Mouse (Mus musculus): ENCODE results near the gene Pum3. TPM values are rescaled to one million over a fixed set of nuclear protein-coding genes. Genes with fewer than 3 reads are reported as not detected.
A peak's percentile ranks its signal among the peaks of the same experiment; 100 is the strongest.

Gene Pum3
- polyA plus RNA-seq, 1 experiment: 6.9 TPM

DNA sequence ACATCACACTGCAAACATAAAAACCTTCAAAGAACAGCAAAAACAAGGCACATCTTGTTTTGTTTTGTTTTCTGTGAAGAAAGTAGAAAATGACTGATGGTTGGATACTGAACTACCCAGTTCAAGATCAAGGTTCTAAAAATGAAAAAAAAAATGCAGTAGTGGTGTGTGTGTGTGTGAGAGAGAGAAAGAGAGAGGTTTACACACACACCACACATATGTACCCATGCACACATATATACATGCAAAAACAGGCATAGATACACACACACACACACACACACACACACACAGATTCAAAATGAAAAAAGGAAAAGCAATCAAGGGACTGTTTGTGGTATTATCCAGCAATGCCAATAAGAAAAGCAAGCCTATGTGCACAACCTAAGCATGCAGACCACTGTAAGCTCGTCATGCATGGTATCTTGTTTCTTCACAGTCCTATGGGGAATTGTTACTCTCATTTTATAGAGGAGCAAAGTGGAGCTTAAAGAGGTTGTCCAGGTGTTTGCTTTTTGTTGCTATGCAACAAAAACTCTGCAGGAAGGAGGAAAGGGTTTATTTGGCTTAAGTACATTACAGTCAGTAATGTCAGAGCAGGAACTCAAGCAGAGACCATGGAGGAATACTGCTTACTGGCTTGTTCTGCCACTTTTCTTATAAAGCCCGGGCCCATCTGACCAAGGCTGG is 49.8 kb downstream of the Pum3 start:
- TF ChIP-seq CTCF (IDR thresholded peaks at IDR 0.05; ENCODE audit: control insufficient read depth, insufficient read depth, insufficient replicate concordance, low read depth, low read length): no peak
- no peak for TF ChIP-seq POLR2A (IDR thresholded peaks at IDR 0.05; ENCODE audit: control insufficient read depth, low read depth, low read length)
- H3K36me3 ChIP-seq (ENCODE audit: control insufficient read depth, insufficient read depth, low read length): no peaks in the 10 kb centered on the region
- H3K4me3 ChIP-seq (ENCODE audit: control insufficient read depth, low read depth, low read length): no peak overlapping the region
- H3K4me1 ChIP-seq (ENCODE audit: control insufficient read depth, insufficient read depth, low read length): no peaks in the 10 kb centered on the region
- no peaks in the 10 kb centered on the region for H3K27me3 ChIP-seq (ENCODE audit: control insufficient read depth, insufficient read depth, low read length)
- H3K27ac ChIP-seq (ENCODE audit: control insufficient read depth, insufficient read depth, low read depth, low read length): no peak overlapping the region

DNA sequence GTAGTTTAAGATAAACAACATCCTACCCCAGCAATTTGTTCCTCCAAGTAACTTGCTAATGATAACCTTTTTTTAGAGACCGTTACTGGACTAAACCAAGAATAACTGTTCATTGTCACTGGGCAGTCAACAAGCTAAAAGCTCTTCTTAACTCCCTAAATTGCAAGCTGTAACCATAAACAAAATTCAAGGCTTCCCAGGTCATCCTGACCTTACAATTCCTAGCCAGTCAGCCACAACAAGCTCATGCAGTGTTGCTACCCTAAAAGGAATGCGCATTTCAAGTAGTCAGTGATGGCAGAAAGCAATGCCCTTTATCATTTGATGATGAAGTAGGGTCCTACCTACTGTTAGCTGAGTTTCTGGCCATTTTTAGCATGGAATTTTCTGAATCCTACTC is 58.8 kb downstream of the Pum3 start:
- Histone ChIP-seq H3K4me1 (ENCODE audit: control insufficient read depth, insufficient read depth, low read length) (no peaks in the 10 kb centered on the region), H3K27ac (ENCODE audit: control insufficient read depth, insufficient read depth, low read depth, low read length) (no peak overlapping the region), H3K4me3 (ENCODE audit: control insufficient read depth, low read depth, low read length) (no peak overlapping the region), H3K36me3 (ENCODE audit: control insufficient read depth, insufficient read depth, low read length) (no peaks in the 10 kb centered on the region), H3K27me3 (ENCODE audit: control insufficient read depth, insufficient read depth, low read length) (no peaks in the 10 kb centered on the region)
- TF ChIP-seq POLR2A (IDR thresholded peaks at IDR 0.05; ENCODE audit: control insufficient read depth, low read depth, low read length) (no peak), CTCF (IDR thresholded peaks at IDR 0.05; ENCODE audit: control insufficient read depth, insufficient read depth, insufficient replicate concordance, low read depth, low read length) (no peak)

DNA sequence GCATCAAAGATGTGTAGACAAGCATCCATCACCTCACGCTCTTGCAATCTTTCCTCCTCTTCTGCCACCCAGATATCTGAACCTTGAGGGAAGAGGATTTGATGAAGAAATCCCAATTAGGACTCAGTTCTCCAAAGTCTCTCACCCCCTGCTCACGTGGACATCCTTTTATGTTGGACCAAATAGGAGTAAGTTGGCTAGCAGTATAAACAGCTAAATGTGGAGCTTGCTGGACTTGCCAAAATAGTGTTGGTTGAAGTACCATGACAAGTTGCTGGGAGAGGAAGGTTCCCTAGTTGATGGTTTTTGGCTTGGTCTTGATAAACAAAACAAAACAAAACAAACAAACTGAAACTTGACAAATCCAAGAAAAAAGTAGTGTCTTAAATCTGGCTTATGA is 59.5 kb downstream of the Pum3 start:
- no peak for TF ChIP-seq CTCF (IDR thresholded peaks at IDR 0.05; ENCODE audit: control insufficient read depth, insufficient read depth, insufficient replicate concordance, low read depth, low read length)
- no peak for TF ChIP-seq POLR2A (IDR thresholded peaks at IDR 0.05; ENCODE audit: control insufficient read depth, low read depth, low read length)
- Histone ChIP-seq H3K4me1 (ENCODE audit: control insufficient read depth, insufficient read depth, low read length) (no peaks in the 10 kb centered on the region), H3K27me3 (ENCODE audit: control insufficient read depth, insufficient read depth, low read length) (no peaks in the 10 kb centered on the region), H3K27ac (ENCODE audit: control insufficient read depth, insufficient read depth, low read depth, low read length) (no peak overlapping the region), H3K36me3 (ENCODE audit: control insufficient read depth, insufficient read depth, low read length) (no peaks in the 10 kb centered on the region), H3K4me3 (ENCODE audit: control insufficient read depth, low read depth, low read length) (no peak overlapping the region)

- H3K36me3 ChIP-seq (ENCODE audit: control insufficient read depth, insufficient read depth, low read length): no peaks in the 10 kb centered on the region
- no peak for TF ChIP-seq POLR2A (IDR thresholded peaks at IDR 0.05; ENCODE audit: control insufficient read depth, low read depth, low read length)
- no peaks in the 10 kb centered on the region for H3K27me3 ChIP-seq (ENCODE audit: control insufficient read depth, insufficient read depth, low read length)
- H3K4me3 ChIP-seq (ENCODE audit: control insufficient read depth, low read depth, low read length): no peak overlapping the region
- peaks cover 2% of the 10 kb centered on the region; the same call in 1 of the 2 replicates for H3K4me1 ChIP-seq (ENCODE audit: control insufficient read depth, insufficient read depth, low read length)
- no peak overlapping the region for H3K27ac ChIP-seq (ENCODE audit: control insufficient read depth, insufficient read depth, low read depth, low read length)
Observed at GRCm38 (mm10) chr19:27369461-27370135, 60.0 kb downstream of the Pum3 start.

- Histone ChIP-seq H3K4me3 (ENCODE audit: control insufficient read depth, low read depth, low read length) (no peak overlapping the region), H3K36me3 (ENCODE audit: control insufficient read depth, insufficient read depth, low read length) (no peaks in the 10 kb centered on the region), H3K27ac (ENCODE audit: control insufficient read depth, insufficient read depth, low read depth, low read length) (no peak overlapping the region), H3K27me3 (ENCODE audit: control insufficient read depth, insufficient read depth, low read length) (no peaks in the 10 kb centered on the region), H3K4me1 (ENCODE audit: control insufficient read depth, insufficient read depth, low read length) (peaks cover 2% of the 10 kb centered on the region; the same call in 1 of the 2 replicates)
- TF ChIP-seq POLR2A (IDR thresholded peaks at IDR 0.05; ENCODE audit: control insufficient read depth, low read depth, low read length): no peak
- TF ChIP-seq CTCF (IDR thresholded peaks at IDR 0.05; ENCODE audit: control insufficient read depth, insufficient read depth, insufficient replicate concordance, low read depth, low read length): no peak
Observed at GRCm38 (mm10) chr19:27366113-27366746, 63.4 kb downstream of the Pum3 start.

GRCm38 (mm10) chr19:27364521-27364931 is 65.1 kb downstream of the Pum3 start:
- no peak for TF ChIP-seq CTCF (IDR thresholded peaks at IDR 0.05; ENCODE audit: control insufficient read depth, insufficient read depth, insufficient replicate concordance, low read depth, low read length)
- Histone ChIP-seq H3K27me3 (ENCODE audit: control insufficient read depth, insufficient read depth, low read length) (no peaks in the 10 kb centered on the region), H3K4me3 (ENCODE audit: control insufficient read depth, low read depth, low read length) (peak overlapping the region; percentile 39; the same call in 1 of the 2 replicates), H3K36me3 (ENCODE audit: control insufficient read depth, insufficient read depth, low read length) (no peaks in the 10 kb centered on the region), H3K4me1 (ENCODE audit: control insufficient read depth, insufficient read depth, low read length) (peaks cover 2% of the 10 kb centered on the region; the same call in 1 of the 2 replicates), H3K27ac (ENCODE audit: control insufficient read depth, insufficient read depth, low read depth, low read length) (no peak overlapping the region)

DNA sequence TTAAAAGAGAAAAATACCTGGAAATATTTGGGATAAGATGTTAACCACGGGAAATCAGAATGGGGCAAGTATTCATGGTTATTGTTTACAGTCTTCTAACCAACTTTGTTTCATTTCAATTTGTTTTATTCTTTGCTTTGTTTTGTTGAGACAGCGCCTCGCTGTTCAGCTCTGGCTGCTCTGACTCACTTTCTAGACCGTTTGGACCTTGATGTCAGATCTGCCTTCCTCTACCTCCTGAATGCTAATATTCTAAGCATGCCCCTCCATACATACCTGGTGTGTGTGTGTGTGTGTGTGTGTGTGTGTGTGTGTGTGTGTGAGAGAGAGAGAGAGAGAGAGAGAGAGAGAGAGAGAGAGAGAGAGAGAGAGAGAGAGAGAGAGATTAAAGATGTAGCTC is 65.7 kb downstream of the Pum3 start:
- H3K4me1 ChIP-seq (ENCODE audit: control insufficient read depth, insufficient read depth, low read length): peaks cover 2% of the 10 kb centered on the region; the same call in 1 of the 2 replicates
- H3K27ac ChIP-seq (ENCODE audit: control insufficient read depth, insufficient read depth, low read depth, low read length): no peak overlapping the region
- no peaks in the 10 kb centered on the region for H3K27me3 ChIP-seq (ENCODE audit: control insufficient read depth, insufficient read depth, low read length)
- no peak overlapping the region for H3K4me3 ChIP-seq (ENCODE audit: control insufficient read depth, low read depth, low read length)
- H3K36me3 ChIP-seq (ENCODE audit: control insufficient read depth, insufficient read depth, low read length): no peaks in the 10 kb centered on the region
- TF ChIP-seq CTCF (IDR thresholded peaks at IDR 0.05; ENCODE audit: control insufficient read depth, insufficient read depth, insufficient replicate concordance, low read depth, low read length) (no peak), POLR2A (IDR thresholded peaks at IDR 0.05; ENCODE audit: control insufficient read depth, low read depth, low read length) (no peak)
